Comparison of ENCODE assay signal across 8 mouse cellular contexts in genomic region chr17:74717618-74718151, GRCm38 (mm10). TPM values are rescaled to one million over a fixed set of nuclear protein-coding genes. Genes with fewer than 3 reads are reported as not detected.
DNase-seq lines count a peak whose midpoint lies in the region; ATAC-seq lines count a peak whose summit lies in the region.

TSS of gene Ttc27 (plus strand) at chr17:74717732.

- no peak within 1 kb of the TSS for H3K27ac ChIP-seq in hindbrain, embryonic 14.5 days

- peaks cover 8% of the 10 kb centered on the region for H3K4me1 ChIP-seq in hindbrain, embryonic 14.5 days (replicated peaks; ENCODE audit: control insufficient read depth, insufficient read depth, low read length)

- peak; percentile 99 for DNase-seq in R1 (ENCODE audit: low read depth, low spot score)
- DNase-seq in cerebellum, postnatal 25 days: peak; percentile 96 to 98
- peak; percentile 89 to 95 for DNase-seq in frontal cortex, postnatal 25 days (ENCODE audit: low spot score in 2 of 2)
- peak; percentile 99 for DNase-seq in hindbrain, embryonic 14.5 days (ENCODE audit: low spot score)
- peak; percentile 92 to 94 for DNase-seq in layer of hippocampus, postnatal 36 days
- peak; percentile 99 for DNase-seq in lung, postnatal 36 days
- DNase-seq in retina, postnatal 1 day: peak; percentile 99
- DNase-seq in urinary bladder, adult 18-20 months (ENCODE audit: low spot score in 2 of 2): peak; percentile 86 to 95

- H3K9ac ChIP-seq in hindbrain, embryonic 14.5 days: peak within 1 kb of the TSS; percentile 55

- ATAC-seq in hindbrain, embryonic 14.5 days (ENCODE audit: low FRiP score): peak; percentile 95

- WGBS in hindbrain, embryonic 14.5 days: under 1% methylated on average over 31 of the region's 31 CpGs

- no peaks in the 10 kb centered on the region for H3K9me3 ChIP-seq in hindbrain, embryonic 14.5 days (ENCODE audit: control insufficient read depth, low read length)

- H3K27me3 ChIP-seq in hindbrain, embryonic 14.5 days (ENCODE audit: control insufficient read depth, insufficient read depth, low read length): no peaks in the 10 kb centered on the region

- peak within 1 kb of the TSS; percentile 65 for H3K4me2 ChIP-seq in hindbrain, embryonic 14.5 days (replicated peaks)

- peak within 1 kb of the TSS; percentile 66 for H3K4me3 ChIP-seq in hindbrain, embryonic 14.5 days (replicated peaks; ENCODE audit: low read length)

- peaks cover 19% of the 10 kb centered on the region for H3K36me3 ChIP-seq in hindbrain, embryonic 14.5 days (replicated peaks; ENCODE audit: control insufficient read depth, insufficient read depth)

RNA-seq across cellular contexts. Expression of gene Ttc27, which starts in this region (rescaled TPM):
- 20.9 and 21.2 TPM in 2 replicates for polyA plus RNA-seq in hindbrain, embryonic 14.5 days (2014; fragmentation: Nextera tagmentation; extraction: Ambion mirVana)
- 10 to 100 TPM; 24.1 to 24.6 TPM for total RNA-seq in layer of hippocampus, postnatal 36 days (2021)
